Mouse (Mus musculus) testis, adult 2 months (tissue): ENCODE results near the gene Akr1d1.

Source experiments
- CTCF ChIP-seq: fragments of 200-500 bp; IDR thresholded peaks from 2 replicates; pipeline ENCODE4 v1.5.1; 2012; ENCODE audit warnings: low read depth, mild to moderate bottlenecking, inconsistent platforms, low read length, moderate library complexity; ENCODE audit not compliant: control insufficient read depth, insufficient read depth, insufficient replicate concordance
- POLR2A ChIP-seq: fragments of 200-500 bp; IDR thresholded peaks from 2 replicates; pipeline ENCODE4 v1.6.1; 2012; ENCODE audit warnings: low read depth, mild to moderate bottlenecking, inconsistent platforms, low read length, moderate library complexity; ENCODE audit not compliant: control insufficient read depth

GRCm38 (mm10) chr6:37604178-37604883 lies 74.4 kb downstream of the Akr1d1 start:
- TF ChIP-seq POLR2A (no peak), CTCF (no peak)
